Mouse (Mus musculus) brain, embryonic 14.5 days (tissue): ENCODE measurements around the gene Tnni3.

Source experiments
- CTCF ChIP-seq: fragments of 200-500 bp; IDR thresholded peaks from 2 replicates; pipeline ENCODE4 v1.5.1; 2012; ENCODE audit warnings: inconsistent platforms, mild to moderate bottlenecking, moderate library complexity, borderline replicate concordance; ENCODE audit not compliant: insufficient read depth, insufficient read length; ENCODE audit errors: extremely low read depth
- POLR2A ChIP-seq: fragments of 200-500 bp; IDR thresholded peaks from 2 replicates; pipeline ENCODE4 v1.6.1; 2012; ENCODE audit warnings: mild to moderate bottlenecking, inconsistent platforms, borderline replicate concordance; ENCODE audit not compliant: poor library complexity, insufficient read depth, insufficient read length, severe bottlenecking; ENCODE audit errors: extremely low read depth

DNA sequence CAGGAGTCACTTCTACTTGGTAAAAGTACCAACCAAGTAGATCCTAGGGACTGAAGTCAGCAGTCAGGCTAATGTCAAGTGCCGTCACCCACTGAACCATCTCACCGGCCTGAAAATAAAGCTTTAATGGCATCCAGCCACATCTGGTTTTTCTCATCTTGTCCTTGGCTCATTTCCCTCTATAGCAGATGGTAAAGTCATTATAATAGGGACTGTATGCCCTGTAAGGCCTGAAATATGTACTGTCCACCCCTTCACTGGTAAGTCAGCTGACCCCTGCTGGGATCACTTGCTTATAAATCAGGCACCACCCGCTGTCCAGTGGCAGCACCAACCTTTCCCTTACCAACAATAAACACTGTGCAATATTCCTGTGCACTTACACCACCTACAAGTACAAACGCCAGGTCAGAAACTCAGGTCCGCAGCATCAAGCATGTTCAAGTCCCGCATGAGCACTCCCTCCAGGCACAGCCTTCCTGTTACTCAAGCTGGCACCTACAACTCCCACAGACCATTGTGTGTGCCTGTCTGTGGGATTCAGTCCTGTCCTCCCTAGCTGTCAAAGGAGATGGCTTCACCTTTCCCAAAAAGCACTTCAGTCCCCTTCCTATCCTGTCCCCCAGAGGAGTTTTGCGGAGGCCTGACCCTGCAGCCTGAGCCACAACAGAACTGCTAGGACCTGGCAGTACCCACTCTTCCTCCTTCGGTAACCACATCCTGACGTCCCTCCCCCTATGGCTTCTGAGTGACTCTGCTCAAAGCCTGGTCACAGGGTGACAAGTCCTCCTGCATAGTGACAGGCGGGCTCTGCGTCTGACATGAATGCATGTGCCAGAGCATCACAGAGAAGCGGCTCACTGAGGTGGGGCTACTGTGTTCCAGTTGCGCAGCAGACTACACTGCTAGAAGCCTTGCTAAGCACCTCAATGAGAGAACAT, 31.5 kb downstream of the Tnni3 start:
- TF ChIP-seq CTCF (no peak), POLR2A (no peak)
